Mouse (Mus musculus) E14TG2a.4 (cell line): ENCODE measurements at regions not wholly inside any gene's neighbourhood (a gene's known extent, or its start where the extent isn't known, plus 50 kb on each side); places are given as distances from the start of the nearest gene placed in this dataset.

Source experiments
- H3K27me3 ChIP-seq: 2 replicates; pipeline ENCODE4 v1.6.1; 2014; ENCODE audit warnings: low read length, control low read depth; ENCODE audit not compliant: insufficient read depth
- H3K36me3 ChIP-seq: 2 replicates; pipeline ENCODE4 v1.6.1; 2014; ENCODE audit warnings: low read length, control low read depth; ENCODE audit not compliant: insufficient read depth
- H3K4me1 ChIP-seq: replicated peaks from 2 replicates; pipeline ENCODE4 v1.6.1; 2014; ENCODE audit warnings: low read depth, low read length, control low read depth
- H3K4me3 ChIP-seq: replicated peaks from 2 replicates; pipeline ENCODE4 v1.5.1; 2014; ENCODE audit warnings: mild to moderate bottlenecking, low read length
- H3K9me3 ChIP-seq: 2 replicates; pipeline ENCODE4 v1.6.1; 2014; ENCODE audit warnings: low read length, control low read depth
- CTCF ChIP-seq: conservative IDR thresholded peaks from 2 replicates; pipeline ENCODE4 v1.5.1; 2014; ENCODE audit warnings: low read length
- NANOG ChIP-seq: IDR thresholded peaks from 2 replicates; pipeline ENCODE4 v1.6.1; 2014; ENCODE audit warnings: borderline replicate concordance, low read length, mixed read lengths
- POU5F1 ChIP-seq: IDR thresholded peaks from 2 replicates; pipeline ENCODE4 v1.6.1; 2014; ENCODE audit warnings: low read length, borderline replicate concordance

DNA sequence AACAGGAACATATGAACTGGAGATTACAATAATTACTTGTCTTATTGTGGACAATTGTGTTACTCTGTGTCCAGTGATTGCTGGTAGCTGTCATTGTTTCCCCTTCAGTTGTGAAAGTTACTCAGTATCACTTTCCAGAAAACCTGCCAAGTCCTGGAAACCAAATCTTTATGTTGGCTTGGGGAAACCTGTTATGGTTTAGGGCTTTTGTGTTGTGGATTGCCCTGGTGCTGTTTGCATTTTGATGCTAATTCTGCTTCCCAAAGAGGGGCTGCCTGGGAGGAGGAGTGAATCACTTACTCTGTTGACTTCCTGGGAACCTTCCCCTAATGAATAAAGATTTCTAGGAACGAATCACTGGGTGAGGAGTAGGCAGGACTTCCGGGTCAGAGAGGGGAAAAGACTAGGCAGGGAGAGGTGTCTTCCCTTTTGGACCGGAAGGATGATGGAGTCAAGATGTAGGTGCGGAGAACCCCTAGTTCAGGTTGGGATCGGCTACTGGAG lies 321.6 kb downstream of the Nedd1 start:
- Histone ChIP-seq H3K4me3 (no peak overlapping the region), H3K4me1 (peaks cover 8% of the 10 kb centered on the region), H3K27me3 (peaks cover 3% of the 10 kb centered on the region; the same call in 1 of the 2 replicates), H3K36me3 (no peaks in the 10 kb centered on the region), H3K9me3 (no peaks in the 10 kb centered on the region)
- no peak for TF ChIP-seq CTCF
- TF ChIP-seq POU5F1, result no peak
- TF ChIP-seq NANOG, result peak; percentile 76; the same call in 1 of the 2 replicates

DNA sequence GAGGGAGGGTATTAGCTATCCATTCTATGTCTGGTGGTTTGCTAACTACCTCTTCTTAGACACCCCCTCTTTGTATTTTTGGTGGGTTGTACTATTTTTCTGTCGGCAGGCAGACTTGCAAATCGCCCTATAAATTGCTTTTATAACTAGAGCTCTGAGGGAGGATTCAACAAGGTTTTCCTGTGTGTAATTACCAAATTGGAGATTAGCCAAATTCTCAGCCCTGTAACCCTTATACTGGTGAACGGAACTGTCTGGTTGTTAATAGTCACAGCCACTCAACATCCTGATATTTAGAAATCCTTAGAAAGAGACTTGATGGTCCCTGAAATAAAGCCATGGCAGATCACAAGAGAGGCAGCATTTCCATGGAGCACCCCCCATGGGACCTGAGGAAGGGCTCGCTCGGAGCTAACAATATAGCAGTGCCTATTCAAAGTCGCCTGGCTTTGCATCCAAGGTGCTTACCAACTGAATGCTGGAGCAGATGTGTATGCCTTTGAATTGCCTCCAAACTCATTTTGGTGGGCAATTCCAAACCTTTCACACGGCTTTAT lies 333.0 kb downstream of the Nedd1 start:
- no peak overlapping the region for H3K4me3 ChIP-seq
- no peaks in the 10 kb centered on the region for H3K27me3 ChIP-seq
- no peaks in the 10 kb centered on the region for H3K9me3 ChIP-seq
- TF ChIP-seq CTCF (no peak), POU5F1 (no peak), NANOG (no peak)
- H3K36me3 ChIP-seq, result no peaks in the 10 kb centered on the region
- no peaks in the 10 kb centered on the region for H3K4me1 ChIP-seq

DNA sequence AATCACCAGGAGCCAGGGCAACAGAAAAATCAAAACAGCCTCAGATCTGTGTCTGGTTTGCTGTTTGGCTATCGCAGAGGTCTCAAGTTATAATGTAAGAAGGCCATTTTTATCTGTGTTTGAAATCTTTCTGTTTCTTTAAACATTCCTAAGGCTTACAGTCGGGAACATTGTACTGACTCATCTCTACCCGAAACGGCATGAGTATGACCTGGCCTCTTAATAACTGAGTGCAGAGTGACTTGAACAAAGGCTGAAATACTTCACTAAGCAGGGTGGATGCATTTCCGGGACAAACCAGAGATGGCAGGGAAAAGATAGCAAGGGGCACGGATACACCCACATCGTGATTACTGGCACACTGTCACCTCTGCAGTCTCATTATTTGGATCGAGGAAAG lies 355.1 kb downstream of the Nedd1 start:
- TF ChIP-seq NANOG, result no peak
- no peak for TF ChIP-seq POU5F1
- no peaks in the 10 kb centered on the region for H3K4me1 ChIP-seq

DNA sequence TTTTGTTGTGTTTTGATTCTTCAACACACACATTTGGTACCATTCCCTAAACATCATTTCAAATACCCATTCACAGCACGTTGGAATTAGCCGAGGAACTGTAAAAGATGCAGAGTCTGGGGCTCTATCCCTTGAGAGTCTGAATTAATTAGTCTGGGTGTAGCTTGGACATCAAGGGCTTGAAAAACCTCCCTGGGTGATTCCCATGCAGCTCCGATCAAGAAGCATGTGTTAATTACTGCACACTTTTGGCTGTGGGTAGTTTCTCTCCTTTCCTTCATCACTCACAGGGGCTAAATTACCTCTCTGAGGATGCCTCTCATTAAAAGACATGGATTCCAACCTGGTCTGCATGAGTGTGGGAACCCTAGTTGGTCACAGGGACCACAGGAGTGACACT lies 365.5 kb downstream of the Nedd1 start:
- H3K4me3 ChIP-seq, result no peak overlapping the region
- no peaks in the 10 kb centered on the region for H3K27me3 ChIP-seq
- H3K36me3 ChIP-seq, result no peaks in the 10 kb centered on the region
- no peaks in the 10 kb centered on the region for H3K9me3 ChIP-seq
- TF ChIP-seq CTCF (no peak), POU5F1 (no peak), NANOG (no peak)
- no peaks in the 10 kb centered on the region for H3K4me1 ChIP-seq

More for the DNA sequence above, 355.1 kb downstream of the Nedd1 start:
- Histone ChIP-seq H3K27me3 (no peaks in the 10 kb centered on the region), H3K4me3 (no peak overlapping the region), H3K36me3 (no peaks in the 10 kb centered on the region), H3K9me3 (no peaks in the 10 kb centered on the region)

DNA sequence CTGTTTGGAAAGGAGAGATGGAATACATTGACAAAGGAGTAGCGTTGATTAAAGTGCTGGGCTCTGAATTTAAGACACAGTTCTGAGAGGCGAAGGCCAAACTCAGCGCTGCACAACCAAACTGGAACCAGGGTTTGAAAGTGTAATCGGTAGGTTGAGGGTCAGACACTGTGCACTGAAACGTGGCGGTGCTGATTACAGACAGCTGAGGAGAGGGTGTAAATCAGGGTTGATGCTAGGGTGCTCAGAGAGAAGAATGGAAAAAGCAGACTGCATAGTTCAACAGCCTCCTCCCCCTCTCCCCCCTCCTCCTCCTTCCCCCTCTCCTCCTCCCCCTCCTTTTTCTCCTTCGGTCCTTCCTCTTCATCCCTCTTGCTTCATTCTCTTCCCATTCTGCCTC lies 373.2 kb downstream of the Nedd1 start:
- Histone ChIP-seq H3K36me3 (no peaks in the 10 kb centered on the region), H3K9me3 (no peaks in the 10 kb centered on the region), H3K27me3 (no peaks in the 10 kb centered on the region), H3K4me3 (no peak overlapping the region), H3K4me1 (no peaks in the 10 kb centered on the region)
- no peak for TF ChIP-seq POU5F1
- TF ChIP-seq CTCF, result no peak
- no peak for TF ChIP-seq NANOG

DNA sequence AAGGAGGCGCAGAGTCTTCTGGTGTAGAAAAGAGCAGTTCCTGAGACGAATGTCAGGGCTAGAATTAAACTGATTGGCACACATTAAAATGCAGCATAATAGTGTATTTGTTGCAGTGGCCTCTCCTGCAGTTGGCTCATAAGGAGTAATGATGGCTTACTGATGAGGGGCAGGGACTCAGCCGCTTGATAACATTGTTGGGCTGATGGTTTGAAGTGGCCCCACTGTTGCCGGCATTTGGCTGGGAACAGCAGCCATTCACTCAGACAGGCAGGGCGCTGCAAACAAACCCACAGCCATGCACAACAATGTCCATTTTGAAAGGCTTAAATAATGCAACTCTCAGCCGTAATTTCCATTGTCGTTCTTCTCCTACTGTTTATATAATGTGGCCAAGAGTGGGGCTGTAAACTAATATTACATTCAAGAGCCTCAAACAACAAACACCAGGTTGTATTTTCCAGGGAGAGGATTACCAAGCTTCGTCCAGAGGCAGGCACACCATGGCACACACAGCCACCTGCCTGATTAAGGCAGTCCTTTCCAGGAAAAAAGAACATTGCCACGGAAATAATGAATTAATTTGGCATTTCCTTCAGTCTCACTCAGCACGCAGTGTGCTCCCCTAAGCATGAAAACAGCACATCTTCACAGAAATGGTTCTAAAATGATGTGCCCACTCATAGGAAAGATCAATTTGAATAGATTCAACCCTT lies 374.1 kb downstream of the Nedd1 start:
- Histone ChIP-seq H3K9me3 (no peaks in the 10 kb centered on the region), H3K36me3 (no peaks in the 10 kb centered on the region), H3K27me3 (no peaks in the 10 kb centered on the region), H3K4me1 (no peaks in the 10 kb centered on the region), H3K4me3 (no peak overlapping the region)
- TF ChIP-seq CTCF, result no peak
- no peak for TF ChIP-seq NANOG
- TF ChIP-seq POU5F1, result no peak

DNA sequence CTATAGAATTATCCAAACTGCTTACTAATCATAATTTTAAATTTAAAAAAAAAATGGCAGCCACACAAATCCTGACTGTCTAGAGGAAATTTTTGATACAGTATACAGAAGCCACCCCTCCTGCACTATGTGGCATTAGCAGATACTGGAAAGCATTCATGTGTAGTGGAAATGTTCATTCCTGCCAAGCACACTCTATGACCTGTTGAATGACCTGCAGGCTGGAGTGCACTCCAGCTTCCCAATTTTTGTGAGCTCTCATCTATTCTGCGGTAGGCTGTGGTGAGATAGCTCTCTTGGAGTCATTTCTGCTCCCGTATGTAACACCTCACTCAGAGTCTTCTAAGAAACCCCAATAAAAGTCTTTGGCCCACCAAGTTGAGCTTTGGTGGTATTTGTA lies 382.5 kb downstream of the Nedd1 start:
- no peaks in the 10 kb centered on the region for H3K4me1 ChIP-seq
- TF ChIP-seq POU5F1 (no peak), NANOG (no peak), CTCF (no peak)
- H3K36me3 ChIP-seq, result no peaks in the 10 kb centered on the region
- H3K4me3 ChIP-seq, result no peak overlapping the region
- no peaks in the 10 kb centered on the region for H3K9me3 ChIP-seq
- H3K27me3 ChIP-seq, result no peaks in the 10 kb centered on the region

DNA sequence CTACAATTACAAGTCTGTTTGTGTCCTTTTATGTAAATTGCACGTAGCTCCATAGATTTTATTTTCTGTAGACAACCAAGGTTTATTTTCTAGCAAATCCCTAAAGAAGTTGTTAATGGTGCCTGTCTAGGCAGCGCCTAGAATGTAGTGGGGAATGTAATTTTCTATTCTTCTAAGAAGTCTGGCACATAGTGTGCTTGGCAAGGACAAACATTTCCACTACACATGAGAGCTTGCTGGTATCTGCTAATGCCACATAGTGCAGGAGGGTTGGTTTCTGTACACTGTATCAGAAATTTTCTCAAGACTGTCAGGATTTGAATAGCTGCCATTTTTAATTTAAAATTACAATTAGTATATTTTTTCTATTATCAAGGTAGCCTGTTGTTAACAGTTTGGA lies 385.3 kb downstream of the Nedd1 start:
- Histone ChIP-seq H3K27me3 (no peaks in the 10 kb centered on the region), H3K9me3 (no peaks in the 10 kb centered on the region)
- no peak for TF ChIP-seq POU5F1

DNA sequence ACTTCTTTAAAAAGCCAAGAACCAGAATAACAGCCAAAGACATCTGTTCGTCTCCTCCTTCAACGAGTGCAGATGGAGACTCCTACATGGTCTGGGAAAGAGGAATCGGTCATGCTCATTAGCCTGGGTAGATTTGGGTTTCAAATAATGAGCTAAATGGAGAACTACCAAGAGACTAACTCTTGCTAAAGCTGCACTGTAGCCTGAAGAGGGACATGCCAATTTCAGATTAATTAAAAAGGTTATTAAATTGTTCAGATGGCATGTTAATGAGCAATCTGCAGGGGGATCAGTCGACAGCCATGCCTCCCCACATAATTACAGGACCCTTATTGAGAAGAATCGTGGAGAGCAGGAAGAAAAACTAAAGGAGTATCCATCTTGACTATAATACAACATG lies 386.1 kb downstream of the Nedd1 start:
- no peak overlapping the region for H3K4me3 ChIP-seq
- H3K4me1 ChIP-seq, result peaks cover 7% of the 10 kb centered on the region
- no peaks in the 10 kb centered on the region for H3K9me3 ChIP-seq
- no peaks in the 10 kb centered on the region for H3K36me3 ChIP-seq
- H3K27me3 ChIP-seq, result no peaks in the 10 kb centered on the region
- TF ChIP-seq NANOG (no peak), CTCF (no peak), POU5F1 (no peak)

More for the DNA sequence above, 385.3 kb downstream of the Nedd1 start:
- H3K36me3 ChIP-seq, result no peaks in the 10 kb centered on the region
- no peak overlapping the region for H3K4me3 ChIP-seq
- peaks cover 7% of the 10 kb centered on the region for H3K4me1 ChIP-seq
